Mouse (Mus musculus) ovary, adult 18-20 months (tissue): ENCODE data around the gene Galr2.
A peak's percentile ranks its signal among the peaks of the same experiment; 100 is the strongest.

Experiments
- DNase-seq: peaks from one replicate; pipeline ENCODE4 v3.0.0; 2022; ENCODE audit warnings: low spot score, mixed read lengths

The Galr2 gene

DNA sequence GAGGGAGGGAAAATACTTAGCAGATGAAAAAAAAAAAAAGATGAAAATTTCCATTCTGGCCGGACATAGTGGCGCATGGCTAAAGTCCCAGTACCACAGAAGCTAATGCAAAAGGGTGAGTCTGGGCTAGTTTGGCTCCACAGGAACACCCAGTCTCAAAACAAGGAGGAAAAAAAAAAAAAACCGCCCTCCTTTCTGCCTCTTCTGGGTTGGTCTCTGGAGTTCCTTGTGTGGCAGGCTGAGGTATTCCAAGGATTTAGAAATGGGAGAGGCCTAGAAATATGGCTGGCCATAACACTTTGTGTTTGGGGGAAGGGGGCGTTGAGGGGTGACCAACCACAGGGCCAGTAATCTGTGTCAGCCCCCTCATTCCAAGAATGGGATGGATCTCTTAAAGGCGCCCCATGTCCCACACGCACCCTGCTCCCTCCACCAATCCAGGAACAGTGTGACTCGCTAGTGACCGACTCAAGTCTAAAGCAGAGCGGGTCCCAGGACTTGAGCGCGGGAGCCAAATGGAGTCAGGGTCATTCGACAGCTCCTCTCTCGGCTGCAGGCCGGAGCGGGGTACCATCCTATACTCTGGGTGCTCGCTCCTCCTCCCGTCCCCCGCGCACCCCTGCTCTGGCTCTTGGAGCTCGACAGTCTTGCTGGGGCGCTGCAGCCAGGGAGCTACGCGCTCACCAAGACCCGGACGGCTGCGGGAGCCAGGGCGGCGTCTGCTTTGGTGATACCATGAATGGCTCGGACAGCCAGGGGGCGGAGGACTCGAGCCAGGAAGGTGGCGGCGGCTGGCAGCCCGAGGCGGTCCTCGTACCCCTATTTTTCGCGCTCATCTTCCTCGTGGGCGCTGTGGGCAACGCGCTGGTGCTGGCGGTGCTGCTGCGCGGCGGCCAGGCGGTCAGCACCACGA lies at the start of gene Galr2:
Gene Galr2 (plus strand): TSS at position 189 of the 913 bp plus-strand sequence.
- no peak for DNase-seq

DNA sequence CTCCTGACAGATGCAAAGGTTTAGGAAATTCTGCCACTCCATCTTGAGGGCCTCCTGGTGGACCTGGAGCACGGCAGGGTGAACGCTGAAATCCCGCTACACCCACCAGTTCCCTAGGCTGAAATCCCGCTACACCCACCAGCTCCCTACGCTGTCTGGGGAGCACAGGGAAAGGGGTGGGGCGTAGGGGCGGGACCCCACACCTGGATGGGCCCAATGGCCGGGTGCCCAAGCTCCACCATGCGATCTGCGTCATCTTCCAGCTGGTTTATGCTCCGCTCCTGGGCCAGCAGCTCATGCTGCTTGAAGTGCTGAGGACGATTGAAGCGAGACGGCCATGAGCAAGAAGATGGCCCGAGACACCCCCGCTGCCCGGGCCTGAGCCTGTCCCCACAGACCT lies 48.3 kb upstream of the Galr2 start:
- DNase-seq: no peak

DNA sequence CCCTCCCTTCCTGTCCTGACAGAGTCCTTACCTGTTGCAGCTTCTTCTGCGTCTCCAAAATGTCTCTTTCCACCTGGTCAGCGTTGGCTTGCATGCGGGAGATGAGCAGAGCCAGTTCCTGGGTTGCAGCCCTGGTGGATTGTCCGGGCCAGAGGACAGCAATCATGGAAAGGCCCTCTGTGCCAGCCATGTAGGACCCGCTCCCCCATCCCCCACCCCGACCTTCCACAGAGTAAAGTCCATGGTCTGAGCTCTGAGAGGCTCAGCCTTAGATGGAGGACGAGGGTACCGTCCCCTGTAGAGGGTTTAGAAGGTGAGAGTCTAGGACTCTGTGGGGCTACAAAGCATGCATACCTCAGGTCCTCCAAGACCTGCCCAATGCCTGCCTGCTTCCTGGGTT lies 45.8 kb upstream of the Galr2 start:
- DNase-seq: no peak

DNA sequence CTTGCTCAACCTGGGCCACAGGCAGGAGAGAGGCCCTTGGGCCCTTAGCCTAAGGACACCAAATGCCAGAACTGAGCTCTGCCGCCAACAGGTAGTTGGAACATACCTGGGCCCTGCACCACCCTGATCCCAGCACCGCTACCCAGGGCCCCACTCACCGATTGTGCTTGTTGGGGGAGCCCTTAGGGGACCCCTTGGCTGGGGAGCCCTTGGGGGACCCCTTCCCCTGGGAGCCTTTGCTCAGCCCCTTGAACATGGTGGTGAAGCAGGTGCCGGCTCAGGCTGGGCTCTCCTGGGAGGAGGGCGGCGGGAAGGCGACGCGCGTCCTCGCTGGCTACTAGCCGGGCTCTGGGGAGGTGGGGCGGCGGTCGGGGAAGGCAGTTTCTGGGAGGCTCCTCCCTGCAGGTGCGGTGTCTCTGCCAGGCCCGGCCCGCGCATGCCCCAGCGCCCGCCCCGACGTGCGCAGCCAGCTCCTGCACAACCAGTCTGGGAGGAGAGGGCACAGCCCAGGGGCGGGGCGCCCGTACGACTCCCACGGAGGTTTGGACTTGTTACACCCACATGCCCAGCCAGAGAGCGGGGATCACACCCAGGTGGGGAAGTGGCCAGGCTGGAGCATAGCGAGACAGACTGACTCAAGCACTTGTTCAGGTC lies 42.9 kb upstream of the Galr2 start, which contains the start of gene Evpl:
Gene Evpl (minus strand): TSS at position 336 of the 654 bp plus-strand sequence.
- DNase-seq: peak; percentile 71

DNA sequence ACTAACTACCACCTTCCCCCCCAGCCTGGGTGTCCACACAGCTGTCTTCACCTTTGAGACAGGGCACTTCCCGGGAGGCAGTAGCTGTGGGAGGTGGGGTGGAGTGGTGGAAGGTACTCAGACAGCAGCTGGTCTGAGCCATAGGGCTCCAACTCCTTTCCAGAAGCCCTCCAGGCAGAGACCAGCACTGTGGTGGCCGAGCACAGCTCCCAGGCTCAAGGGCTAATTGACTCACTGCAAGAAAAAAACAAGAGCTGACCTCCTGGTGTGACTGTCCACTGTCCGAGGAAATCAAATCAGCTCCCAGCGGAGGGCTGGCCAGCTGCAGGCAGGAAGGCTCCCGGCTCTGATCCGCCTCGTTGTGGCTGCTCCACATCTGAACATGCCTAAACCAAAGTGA lies 40.9 kb upstream of the Galr2 start:
- DNase-seq: no peak

DNA sequence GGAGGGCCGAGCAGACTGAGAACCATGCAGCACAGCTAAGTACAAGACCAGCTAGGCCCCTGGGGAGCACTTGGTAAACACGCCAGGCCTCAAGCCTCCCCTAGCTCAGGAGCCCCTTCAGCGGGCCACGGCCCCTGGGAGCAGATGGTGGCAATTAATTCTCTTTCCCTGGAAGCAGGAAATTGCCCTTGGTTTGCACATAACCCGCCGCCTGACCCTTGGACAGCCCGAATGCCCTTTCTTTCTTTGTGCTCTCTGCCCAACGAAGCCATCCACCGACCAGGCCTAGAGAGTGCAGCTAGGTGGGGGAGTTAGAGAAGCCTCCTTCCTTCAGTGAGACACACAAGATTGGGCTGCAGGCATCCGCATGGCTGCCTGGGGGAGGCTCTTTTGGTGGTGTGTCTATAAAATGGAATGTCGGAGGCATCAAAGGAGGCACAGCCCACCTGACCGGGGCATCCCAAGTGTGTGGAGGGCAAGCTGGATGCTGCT lies 38.9 kb upstream of the Galr2 start:
- no peak for DNase-seq

DNA sequence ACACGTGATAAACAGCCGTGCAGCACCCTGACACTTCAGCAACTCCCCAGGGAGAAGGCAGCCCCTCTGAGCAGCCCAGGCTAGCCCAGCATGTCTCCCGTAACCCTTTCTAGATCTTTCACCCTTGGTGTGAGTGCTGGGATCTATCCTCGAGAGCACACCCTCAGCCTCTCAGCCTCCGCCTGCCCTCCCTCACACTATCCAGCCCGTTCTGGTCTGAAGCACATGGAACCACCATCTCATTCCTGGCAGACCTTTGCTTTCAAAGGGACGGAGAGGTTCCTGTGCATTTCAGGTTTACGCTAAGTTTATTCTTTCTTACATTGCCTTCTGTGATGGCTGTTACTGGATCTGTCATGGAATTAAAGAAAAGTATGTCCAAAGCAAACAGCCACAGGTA lies 36.2 kb upstream of the Galr2 start:
- no peak for DNase-seq

DNA sequence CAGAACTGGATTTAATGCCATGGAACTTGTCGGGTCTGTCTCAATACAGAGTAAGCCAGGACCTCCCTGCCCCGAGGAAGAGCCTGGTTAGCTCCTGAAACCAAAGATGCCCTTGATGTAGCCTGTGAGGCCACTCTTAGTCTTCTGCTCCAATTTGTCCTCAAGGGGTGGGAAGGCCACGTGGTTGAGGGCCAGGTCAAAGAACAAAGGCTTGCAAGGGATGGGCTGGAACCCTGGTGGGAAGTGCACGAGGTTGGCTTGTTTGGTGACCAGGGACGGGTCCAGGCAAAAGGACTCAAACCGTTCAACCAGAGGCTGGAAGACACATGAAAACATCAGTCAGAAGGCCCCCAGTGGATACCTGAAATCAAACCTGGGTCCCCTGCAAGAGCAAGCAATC lies 35.1 kb upstream of the Galr2 start:
- DNase-seq: no peak

DNA sequence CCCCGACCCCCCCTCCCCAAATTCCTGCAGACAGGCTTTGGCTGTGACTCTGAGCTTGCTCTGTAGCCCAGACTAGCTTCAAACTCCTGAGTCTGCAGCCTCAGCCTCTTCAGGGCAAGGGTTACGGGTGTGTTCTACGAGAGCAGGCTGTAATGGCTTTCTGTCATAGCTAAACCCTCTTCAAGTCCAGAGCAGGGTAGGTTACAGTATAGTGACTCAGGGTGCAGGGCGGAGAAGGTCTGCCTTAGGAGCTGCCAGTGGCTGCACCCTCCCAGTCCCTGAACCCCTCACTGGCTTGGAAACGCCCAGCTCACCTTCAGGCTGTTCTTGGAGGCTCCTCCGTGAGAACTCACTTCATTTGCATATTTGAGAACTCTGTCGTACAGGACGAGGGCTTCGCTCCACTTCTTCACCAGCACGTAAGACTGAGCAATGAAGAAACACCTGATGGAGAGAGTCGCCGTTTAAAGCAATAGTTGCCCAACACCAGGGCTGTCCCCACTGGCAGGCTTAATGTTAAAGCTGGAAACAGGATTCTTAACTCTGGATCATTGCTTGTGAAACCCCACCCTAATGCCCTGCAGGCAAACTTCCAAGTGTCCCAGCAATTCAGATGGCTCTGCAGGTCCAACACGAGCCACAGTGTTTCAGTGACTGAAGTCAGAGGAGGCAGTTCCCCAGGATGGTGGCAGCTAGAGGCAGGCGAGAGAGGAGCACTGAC lies 33.1 kb upstream of the Galr2 start:
- no peak for DNase-seq

DNA sequence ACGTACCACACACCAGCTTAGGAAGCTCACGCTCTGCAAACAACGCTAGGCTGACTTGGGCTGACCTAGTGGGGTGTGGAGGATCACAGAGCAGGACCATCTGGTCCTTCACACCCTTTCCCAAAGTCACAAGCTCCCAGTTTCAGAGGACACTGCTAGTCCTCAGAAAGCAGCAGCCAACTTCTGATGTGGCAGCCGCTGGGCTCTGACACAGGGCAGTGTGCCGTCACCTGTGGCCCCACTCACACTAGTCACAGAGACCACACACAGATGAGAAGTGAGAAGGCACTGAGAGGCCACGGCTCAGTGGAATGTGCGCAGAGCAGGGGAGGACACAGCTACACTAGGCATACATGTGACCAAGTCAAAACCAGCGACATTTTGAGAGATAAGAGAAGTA lies 29.8 kb upstream of the Galr2 start:
- DNase-seq: no peak

DNA sequence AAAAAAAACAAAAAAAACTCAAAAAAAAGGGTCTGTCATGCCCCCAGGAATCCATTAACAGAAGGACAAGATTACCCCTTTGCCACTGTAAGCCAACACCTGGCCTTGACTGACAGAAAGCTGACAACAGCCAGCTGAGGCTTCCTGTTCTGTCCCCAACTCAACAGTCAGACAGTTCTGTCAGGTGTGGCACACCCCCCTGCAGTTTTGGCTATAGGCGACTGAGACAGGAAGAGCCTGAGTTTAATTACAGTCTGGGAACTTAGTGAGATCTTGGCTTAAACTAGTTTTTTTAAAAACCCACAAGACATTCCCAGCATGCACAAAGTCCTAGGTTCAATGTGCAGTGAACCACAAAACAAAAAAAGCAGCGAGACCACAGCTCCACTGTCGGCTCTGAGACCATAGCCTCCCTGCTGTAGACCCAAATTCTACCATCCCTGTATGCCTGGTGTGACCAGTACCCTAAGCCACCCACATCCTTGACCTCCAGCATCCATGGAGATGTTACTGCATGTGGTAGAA lies 27.6 kb upstream of the Galr2 start:
- no peak for DNase-seq

DNA sequence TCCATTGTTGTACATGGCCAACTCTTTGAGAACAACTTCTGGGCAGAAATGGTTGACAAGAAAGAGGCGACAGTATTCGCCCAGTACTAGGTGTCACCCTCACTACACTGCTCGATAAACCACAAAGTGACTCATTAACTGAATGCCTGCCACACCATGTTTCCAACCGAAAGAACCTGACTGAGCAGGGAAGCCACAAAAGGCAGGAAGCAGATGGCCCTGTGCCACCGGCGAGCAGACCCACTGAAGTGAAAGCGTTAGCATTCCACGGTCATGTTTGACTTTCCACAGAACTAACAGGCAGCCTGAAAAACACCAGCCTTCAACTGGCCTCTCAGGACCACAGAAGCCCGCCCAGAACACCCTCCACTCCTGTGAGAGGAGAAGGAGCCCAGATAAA lies 26.1 kb upstream of the Galr2 start:
- DNase-seq: no peak

DNA sequence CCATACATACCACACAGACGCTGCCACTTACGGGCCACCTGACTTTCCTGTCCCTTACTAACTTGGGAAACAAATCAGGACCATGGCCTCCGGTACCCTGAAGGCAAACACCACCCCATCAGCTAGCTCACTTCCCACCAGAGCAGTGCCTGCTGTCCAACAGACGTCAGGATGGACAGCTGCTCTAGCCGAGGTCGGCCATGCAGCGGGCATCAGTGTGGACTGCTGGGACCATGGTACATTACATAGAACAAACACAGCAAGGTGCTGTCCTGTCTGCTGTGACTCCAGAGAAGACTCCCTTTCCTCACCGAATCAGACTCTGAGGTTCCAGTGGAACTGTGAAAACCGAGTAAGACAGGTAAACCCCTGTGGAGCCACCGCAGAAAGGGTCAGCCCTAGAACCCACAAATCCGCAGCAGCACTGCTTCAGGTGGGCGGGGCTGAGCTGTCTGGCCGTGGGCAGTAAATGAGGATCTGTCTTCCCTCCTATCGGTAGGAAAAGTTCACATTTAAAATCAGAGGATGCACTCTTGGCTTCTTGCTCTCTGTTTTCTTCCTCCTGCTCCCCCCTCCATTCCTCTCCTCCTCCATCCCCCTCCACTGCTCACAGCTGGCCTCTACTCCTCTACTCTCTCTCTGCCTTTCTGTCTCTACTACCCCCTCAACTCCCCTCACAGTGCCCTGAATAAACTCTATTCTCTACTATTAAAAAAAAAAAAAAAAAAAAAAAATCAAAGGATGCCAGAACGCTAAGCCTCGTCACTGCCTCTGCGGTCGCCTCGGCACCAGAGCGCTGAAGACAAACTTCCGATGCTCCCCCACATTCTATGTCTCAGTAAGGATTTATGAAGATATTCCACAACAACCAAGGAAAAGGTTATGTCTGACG lies 25.4 kb upstream of the Galr2 start:
- no peak for DNase-seq

DNA sequence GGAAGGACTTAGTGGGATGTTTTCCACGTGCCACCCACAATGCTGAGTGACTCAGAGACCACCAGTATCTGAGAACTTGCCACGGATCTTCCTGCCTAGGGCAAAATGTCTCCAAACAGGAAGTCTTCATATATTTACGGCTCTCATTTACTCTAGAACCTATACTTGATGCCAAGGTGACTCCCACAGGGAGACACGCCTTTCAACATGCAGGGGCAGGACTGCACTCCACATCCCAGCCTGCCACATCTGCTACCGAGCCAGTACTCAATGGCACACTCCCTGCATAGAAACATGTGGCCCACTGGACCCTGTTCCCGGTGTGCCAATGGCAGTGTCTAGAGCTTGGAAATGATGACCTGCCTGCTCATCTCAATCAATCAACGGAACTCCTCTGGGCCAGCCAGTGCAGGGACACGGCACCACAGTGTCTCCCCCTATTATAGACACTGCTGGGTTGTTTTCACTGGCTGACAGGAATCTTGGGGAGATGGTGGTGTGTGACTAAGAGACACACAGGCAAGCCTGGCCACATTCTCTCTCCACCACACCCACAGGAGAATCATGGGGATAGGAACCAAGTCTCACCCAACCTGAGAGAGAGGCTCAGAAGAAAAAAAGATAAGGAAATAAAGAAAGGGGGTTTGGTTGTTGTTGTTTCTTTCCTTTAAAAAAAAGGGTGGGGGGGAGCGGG lies 24.6 kb upstream of the Galr2 start:
- no peak for DNase-seq

DNA sequence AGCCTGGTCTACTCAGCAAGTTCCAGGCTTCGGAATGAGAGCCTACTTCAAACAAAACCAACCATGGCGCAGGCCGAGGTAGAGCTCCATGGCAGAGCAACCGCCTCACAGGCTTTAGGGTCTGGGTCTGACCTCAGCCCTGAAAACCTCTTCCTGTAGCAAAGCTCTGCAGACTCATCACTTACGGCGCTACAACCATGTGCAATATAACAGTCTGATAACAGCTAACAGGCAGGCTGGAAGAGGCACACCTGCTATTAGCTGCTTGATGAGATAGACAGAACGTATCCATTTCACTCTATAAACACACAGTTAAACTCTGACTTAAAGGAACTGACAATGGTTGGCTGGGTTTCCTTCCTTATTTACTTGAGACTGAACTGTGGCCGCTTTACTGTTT lies 21.3 kb upstream of the Galr2 start:
- no peak for DNase-seq

DNA sequence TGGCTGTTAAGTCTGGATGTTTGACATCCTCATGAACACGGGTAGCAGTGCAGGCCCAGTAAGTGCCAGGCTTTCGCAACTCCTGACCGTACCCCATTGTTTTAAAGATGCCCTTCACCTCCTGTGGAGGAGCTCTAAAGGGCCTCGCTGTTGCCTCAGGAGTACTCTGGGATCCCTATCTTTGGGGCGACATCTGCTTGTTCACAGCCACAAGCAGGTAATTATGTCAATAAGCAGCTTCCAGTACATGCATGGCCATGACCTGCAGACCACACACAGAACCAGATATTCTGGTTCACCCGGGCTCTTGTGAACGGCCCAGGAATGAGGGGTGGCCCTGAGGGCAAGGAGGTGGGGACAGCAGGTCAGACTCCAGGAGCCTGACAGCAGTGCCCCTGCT lies 20.5 kb upstream of the Galr2 start:
- no peak for DNase-seq

DNA sequence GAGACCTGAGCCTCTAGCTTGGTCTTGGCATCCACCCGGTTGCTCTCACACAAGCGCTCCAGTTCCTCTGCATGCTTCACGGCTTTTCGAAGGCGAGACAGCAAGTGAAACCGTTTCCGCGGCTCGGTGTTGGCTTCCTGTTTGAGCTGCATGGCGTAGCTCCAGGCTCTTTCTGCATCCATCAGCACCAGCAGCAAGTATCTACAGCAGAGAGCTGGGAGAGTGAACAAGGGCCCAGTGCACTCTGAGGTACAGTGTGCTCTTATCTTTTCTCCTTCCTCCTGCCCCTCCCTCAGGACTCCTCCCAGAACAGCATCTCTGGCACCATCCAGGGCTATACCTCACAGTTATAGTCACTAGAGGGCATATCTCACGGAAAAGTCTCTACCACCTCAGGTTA lies 15.4 kb upstream of the Galr2 start:
- DNase-seq: no peak

DNA sequence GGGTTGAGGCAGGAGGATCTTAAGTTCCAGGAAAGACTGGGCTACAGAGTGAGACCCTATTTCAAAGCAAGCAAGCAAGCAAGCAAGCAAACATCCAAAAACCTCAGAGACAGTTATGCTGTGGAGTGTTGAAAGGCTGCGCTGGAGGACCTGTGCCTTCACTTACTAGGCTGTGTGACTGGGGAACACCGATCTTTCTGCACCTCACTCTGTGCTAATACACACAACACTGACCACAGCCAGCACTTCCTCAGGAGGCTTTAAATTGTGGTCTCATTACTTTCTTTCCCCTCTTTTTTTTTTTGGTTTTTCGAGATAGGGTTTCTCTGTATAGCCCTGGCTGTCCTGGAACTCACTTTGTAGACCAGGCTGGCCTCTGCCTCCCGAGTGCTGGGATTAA lies 14.9 kb upstream of the Galr2 start:
- DNase-seq: no peak

DNA sequence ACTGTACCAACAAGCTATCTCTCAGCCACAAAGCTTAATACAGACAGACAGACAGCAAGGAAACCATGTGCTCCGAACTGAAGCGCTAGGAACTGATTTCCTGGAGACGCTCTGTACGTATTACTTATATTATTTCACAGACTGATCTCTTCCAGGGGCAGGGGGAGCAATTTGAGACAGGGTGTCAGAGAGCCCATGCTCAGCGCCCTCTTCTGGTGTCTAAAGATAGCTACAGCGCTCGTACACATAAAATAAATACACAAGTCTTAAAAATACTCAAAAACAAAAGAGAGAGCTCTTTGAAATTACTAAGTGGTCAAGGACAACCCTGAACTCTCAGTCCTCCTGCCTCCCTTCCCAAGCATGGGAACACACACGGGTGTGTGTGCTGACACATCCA lies 13.1 kb upstream of the Galr2 start:
- no peak for DNase-seq

DNA sequence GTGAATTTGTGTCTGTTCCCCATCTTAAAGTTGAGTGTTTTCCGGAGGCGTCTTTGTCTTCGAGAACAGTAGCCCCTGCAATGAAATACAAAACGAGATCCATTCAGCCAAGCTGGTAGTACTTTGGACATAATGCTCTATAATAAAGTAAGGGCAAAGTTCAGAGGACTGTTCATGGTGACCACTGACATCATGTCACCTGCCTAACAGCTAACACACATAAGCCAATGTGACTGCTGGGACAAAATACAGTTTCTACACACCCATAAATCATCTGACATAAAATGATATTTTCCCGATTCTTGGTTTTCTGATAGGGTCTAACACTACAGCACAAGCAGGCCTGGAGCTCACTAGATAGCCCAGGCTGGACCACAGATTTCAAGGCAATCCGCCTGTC lies 12.4 kb upstream of the Galr2 start:
- DNase-seq: no peak

DNA sequence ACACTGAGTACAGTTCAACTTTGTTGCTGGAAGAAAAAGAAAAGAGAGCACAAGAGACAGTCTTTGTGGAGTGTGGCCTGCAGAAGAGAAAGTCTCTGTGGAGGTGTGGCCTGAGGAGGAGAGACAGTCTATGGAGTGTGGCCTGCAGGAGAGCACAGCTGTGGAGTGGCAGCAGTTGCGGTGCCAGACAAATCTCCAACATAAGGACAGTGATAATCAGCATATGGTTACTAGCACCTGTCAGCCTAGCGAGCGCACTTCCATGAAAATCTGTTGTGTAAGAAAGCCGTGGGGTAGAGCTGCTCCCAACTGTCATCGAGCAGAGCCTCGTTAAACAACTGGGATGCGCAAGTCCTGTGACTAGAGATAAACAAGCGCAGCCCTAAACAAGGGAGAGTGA lies 11.2 kb upstream of the Galr2 start:
- no peak for DNase-seq
